Mouse (Mus musculus): ENCODE data around the gene Psg19.

GRCm38 (mm10) chr7:18832298-18832697 is 34.0 kb upstream of the Psg19 start:
- TF ChIP-seq CTCF (IDR thresholded peaks at IDR 0.05; ENCODE audit: low read depth, low read length) (no peak), POLR2A (IDR thresholded peaks at IDR 0.05; ENCODE audit: borderline replicate concordance, low read depth, low read length) (no peak)

Measured in bone marrow macrophage, adult 2 months (primary cell).